Mouse (Mus musculus) embryonic facial prominence, embryonic 10.5 days (tissue): ENCODE measurements around the gene Abi3. TPM values are rescaled to one million over a fixed set of nuclear protein-coding genes. Genes with fewer than 3 reads are reported as not detected.

Experiments used
- DNase-seq: peaks from one replicate; pipeline ENCODE4 v3.0.0-alpha.2; 2017; ENCODE audit warnings: low spot score
- H3K27ac ChIP-seq: fragments of 300-500 bp; sonication (generic); replicated peaks from 2 replicates; pipeline ENCODE4 v1.5.1; 2016; ENCODE audit warnings: mild to moderate bottlenecking
- H3K27me3 ChIP-seq: fragments of 300-500 bp; sonication (generic); replicated peaks from 2 replicates; pipeline ENCODE4 v1.6.1; 2016; ENCODE audit warnings: low read depth, mild to moderate bottlenecking; ENCODE audit not compliant: poor library complexity, severe bottlenecking
- H3K36me3 ChIP-seq: fragments of 300-500 bp; sonication (generic); replicated peaks from 2 replicates; pipeline ENCODE4 v1.6.1; 2016; ENCODE audit warnings: mild to moderate bottlenecking, moderate library complexity
- H3K4me1 ChIP-seq: fragments of 300-500 bp; sonication (generic); 2 replicates; pipeline ENCODE4 v1.6.1; 2016
- H3K4me3 ChIP-seq: fragments of 300-500 bp; sonication (generic); 2 replicates; pipeline ENCODE4 v1.5.1; 2016; ENCODE audit warnings: mild to moderate bottlenecking, moderate library complexity
- H3K9me3 ChIP-seq: fragments of 300-500 bp; sonication (generic); 2 replicates; pipeline ENCODE4 v1.6.1; 2016; ENCODE audit warnings: mild to moderate bottlenecking
- WGBS: fragments of 180-500 bp; shearing (Covaris S2); methylation state at CpG from one replicate; pipeline ENCODE4 v1.1.7; 2016; 5-methylcytosine and 5-hydroxymethylcytosine counted together
- polyA plus RNA-seq: library from polyadenylated mRNA; unstranded; fragments of >200 nt; fragmentation: Nextera tagmentation; extraction: Ambion mirVana; gene quantifications from 2 replicates; pipeline ENCODE4 v1.2.1, GENCODE M21; 2016

Abi3 gene
- polyA plus RNA-seq, 1 experiment from 2014 or later = 3.7 TPM

DNA sequence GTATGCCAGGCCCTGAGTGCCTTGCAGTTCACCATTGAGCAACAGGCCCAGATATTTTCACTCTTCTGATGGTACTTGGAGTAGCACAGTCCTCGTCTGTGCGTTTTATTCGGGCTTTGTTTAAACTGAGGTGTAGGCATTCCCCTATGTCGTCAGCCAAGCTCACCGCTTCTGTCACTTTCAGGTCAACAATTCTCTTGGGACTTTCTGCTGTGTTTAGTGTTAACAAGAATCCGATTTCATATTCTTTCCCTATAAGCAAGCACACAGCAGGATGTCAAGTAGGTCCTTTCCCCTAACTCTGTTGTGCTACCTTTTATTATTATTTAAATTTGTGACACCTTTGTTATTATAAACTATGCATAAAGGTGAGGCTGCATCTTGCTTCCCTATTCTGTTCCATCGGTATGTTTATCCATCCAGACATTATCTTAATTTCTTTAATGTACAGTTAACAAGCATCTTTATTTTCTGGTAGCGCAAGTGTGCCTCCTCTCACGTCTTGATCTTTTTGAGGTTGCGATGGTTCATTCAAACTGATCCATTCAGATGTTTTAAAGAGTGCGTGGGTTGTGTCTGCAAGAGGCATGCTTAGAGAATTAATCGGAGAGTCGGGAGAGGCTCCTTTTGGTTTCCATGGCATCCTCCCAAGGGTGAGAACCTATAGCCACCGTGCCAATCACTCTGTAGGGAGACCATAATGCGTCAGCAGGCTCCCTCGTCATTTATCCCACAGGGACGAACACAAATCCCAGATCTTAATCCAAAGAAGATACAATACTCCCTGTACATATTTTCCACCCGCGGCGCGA, 15.6 kb upstream of the Abi3 start:
- peak overlapping the region; percentile 83 for H3K27ac ChIP-seq

GRCm38 (mm10) chr11:95857306-95857705, 15.0 kb upstream of the Abi3 start:
- Histone ChIP-seq H3K9me3 (no peaks in the 10 kb centered on the region), H3K27ac (no peak overlapping the region), H3K27me3 (no peaks in the 10 kb centered on the region), H3K36me3 (no peaks in the 10 kb centered on the region), H3K4me3 (no peak overlapping the region), H3K4me1 (peaks cover 19% of the 10 kb centered on the region)
- 73% methylated on average over 4 of the region's 4 CpGs for WGBS
- no peak for DNase-seq

More for the DNA sequence above, 15.6 kb upstream of the Abi3 start:
- WGBS = 22% methylated on average over 21 of the region's 21 CpGs
- H3K36me3 ChIP-seq = no peaks in the 10 kb centered on the region
- no peaks in the 10 kb centered on the region for H3K27me3 ChIP-seq
- H3K4me3 ChIP-seq = peak overlapping the region; percentile 72
- DNase-seq = no peak
- peaks cover 19% of the 10 kb centered on the region for H3K4me1 ChIP-seq
- no peaks in the 10 kb centered on the region for H3K9me3 ChIP-seq

- Histone ChIP-seq H3K9me3 (no peaks in the 10 kb centered on the region), H3K27me3 (0 out of 2 replicates have a peak, but pooled peaks cover 5% of the 10 kb centered on the region), H3K36me3 (no peaks in the 10 kb centered on the region), H3K4me1 (peaks cover 9% of the 10 kb centered on the region), H3K4me3 (no peak overlapping the region), H3K27ac (no peak overlapping the region)
- 52% methylated on average over 5 of the region's 5 CpGs for WGBS
- DNase-seq = peak; percentile 32
Measured at GRCm38 (mm10) chr11:95853684-95854083, 11.4 kb upstream of the Abi3 start.

DNA sequence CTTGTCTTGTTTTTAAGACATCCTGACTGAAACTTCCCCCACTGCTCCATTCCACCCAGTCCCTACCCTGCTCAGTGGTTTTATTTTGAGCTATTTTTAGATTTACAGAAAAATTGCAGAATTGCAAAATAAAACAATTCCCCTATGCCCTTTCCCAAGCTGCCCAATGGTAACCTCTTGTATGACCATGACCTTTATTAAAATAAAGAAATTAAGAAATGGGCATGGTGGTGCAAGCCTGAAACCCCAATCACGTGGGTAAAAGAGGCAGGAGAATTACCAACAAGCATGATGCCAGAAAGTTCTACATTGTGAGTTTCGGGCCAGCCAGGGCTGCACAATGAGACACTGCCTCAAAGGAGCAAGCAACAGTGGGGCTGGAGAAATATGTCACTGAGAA, 8.6 kb upstream of the Abi3 start:
- Histone ChIP-seq H3K27me3 (0 out of 2 replicates have a peak, but pooled peaks cover 5% of the 10 kb centered on the region), H3K4me3 (no peak overlapping the region), H3K9me3 (no peaks in the 10 kb centered on the region), H3K36me3 (no peaks in the 10 kb centered on the region), H3K27ac (no peak overlapping the region), H3K4me1 (no peaks in the 10 kb centered on the region)
- 82% methylated on average over 2 of the region's 2 CpGs for WGBS
- DNase-seq = no peak

- H3K4me1 ChIP-seq = peaks cover 22% of the 10 kb centered on the region
- H3K4me3 ChIP-seq = no peak overlapping the region
- DNase-seq = no peak
- H3K27me3 ChIP-seq = peaks cover 37% of the 10 kb centered on the region
- 69% methylated on average over 4 of the region's 4 CpGs for WGBS
- H3K9me3 ChIP-seq = no peaks in the 10 kb centered on the region
- no peaks in the 10 kb centered on the region for H3K36me3 ChIP-seq
- H3K27ac ChIP-seq = no peak overlapping the region
Measured at GRCm38 (mm10) chr11:95844935-95845334, 2.7 kb upstream of the Abi3 start.

DNA sequence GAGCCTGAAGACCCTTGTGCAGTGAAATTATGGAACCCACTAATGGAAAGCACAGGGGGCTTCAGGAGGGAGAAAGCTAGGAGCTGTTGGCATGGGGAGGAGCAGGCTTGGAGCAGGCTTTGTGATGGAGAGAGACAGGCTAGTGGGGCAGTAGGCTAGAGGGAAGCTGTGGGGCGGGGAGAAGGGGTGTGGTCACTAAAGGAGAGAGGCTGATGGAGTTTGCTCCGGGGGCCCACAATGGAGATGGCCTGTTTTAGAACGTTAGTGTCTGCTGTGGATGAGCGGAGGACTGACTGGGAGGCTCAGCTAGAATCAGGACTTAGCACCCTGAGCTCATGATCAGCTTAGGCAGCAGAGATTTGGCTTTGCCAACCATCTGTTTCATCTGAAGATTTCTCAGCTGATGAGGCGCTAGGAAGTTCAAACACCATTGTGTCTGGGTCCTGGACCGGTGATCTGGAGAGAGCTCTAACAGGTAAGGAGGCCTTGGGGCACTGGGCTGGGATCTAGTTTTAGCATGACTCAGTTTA, 1.2 kb upstream of the Abi3 start:
- Histone ChIP-seq H3K4me1 (peaks cover 29% of the 10 kb centered on the region), H3K36me3 (no peaks in the 10 kb centered on the region), H3K4me3 (no peak overlapping the region), H3K9me3 (no peaks in the 10 kb centered on the region), H3K27me3 (peaks cover 39% of the 10 kb centered on the region), H3K27ac (no peak overlapping the region)
- DNase-seq = no peak
- WGBS = 68% methylated on average over 6 of the region's 6 CpGs

- H3K4me3 ChIP-seq = 0 out of 2 replicates have a peak overlapping the region, but pooled peaks have one; percentile 39
- WGBS = 78% methylated on average over 5 of the region's 5 CpGs
- peak overlapping the region; percentile 71; the same call in 1 of the 2 replicates for H3K27ac ChIP-seq
- no peak for DNase-seq
- H3K4me1 ChIP-seq = peaks cover 29% of the 10 kb centered on the region
- no peaks in the 10 kb centered on the region for H3K9me3 ChIP-seq
- H3K27me3 ChIP-seq = peaks cover 44% of the 10 kb centered on the region
- no peaks in the 10 kb centered on the region for H3K36me3 ChIP-seq
Measured at GRCm38 (mm10) chr11:95842953-95843352, 677 bp upstream of the Abi3 start.

- H3K27me3 ChIP-seq = peaks cover 59% of the 10 kb centered on the region
- DNase-seq = no peak
Measured at GRCm38 (mm10) chr11:95841498-95841830, 812 bp downstream of the Abi3 start.

GRCm38 (mm10) chr11:95840694-95841497, 1.4 kb downstream of the Abi3 start:
- WGBS = 73% methylated on average over 5 of the region's 5 CpGs
- Histone ChIP-seq H3K4me3 (peak overlapping the region; percentile 39), H3K36me3 (no peaks in the 10 kb centered on the region), H3K27me3 (peaks cover 65% of the 10 kb centered on the region), H3K27ac (peak overlapping the region; percentile 71; the same call in 1 of the 2 replicates), H3K4me1 (peaks cover 32% of the 10 kb centered on the region), H3K9me3 (no peaks in the 10 kb centered on the region)
- DNase-seq = no peak

More at GRCm38 (mm10) chr11:95841498-95841830, 812 bp downstream of the Abi3 start:
- 62% methylated on average over 10 of the region's 10 CpGs for WGBS
- no peaks in the 10 kb centered on the region for H3K36me3 ChIP-seq
- H3K4me1 ChIP-seq = peaks cover 29% of the 10 kb centered on the region
- peak overlapping the region; percentile 39 for H3K4me3 ChIP-seq
- H3K27ac ChIP-seq = peak overlapping the region; percentile 71
- H3K9me3 ChIP-seq = no peaks in the 10 kb centered on the region

DNA sequence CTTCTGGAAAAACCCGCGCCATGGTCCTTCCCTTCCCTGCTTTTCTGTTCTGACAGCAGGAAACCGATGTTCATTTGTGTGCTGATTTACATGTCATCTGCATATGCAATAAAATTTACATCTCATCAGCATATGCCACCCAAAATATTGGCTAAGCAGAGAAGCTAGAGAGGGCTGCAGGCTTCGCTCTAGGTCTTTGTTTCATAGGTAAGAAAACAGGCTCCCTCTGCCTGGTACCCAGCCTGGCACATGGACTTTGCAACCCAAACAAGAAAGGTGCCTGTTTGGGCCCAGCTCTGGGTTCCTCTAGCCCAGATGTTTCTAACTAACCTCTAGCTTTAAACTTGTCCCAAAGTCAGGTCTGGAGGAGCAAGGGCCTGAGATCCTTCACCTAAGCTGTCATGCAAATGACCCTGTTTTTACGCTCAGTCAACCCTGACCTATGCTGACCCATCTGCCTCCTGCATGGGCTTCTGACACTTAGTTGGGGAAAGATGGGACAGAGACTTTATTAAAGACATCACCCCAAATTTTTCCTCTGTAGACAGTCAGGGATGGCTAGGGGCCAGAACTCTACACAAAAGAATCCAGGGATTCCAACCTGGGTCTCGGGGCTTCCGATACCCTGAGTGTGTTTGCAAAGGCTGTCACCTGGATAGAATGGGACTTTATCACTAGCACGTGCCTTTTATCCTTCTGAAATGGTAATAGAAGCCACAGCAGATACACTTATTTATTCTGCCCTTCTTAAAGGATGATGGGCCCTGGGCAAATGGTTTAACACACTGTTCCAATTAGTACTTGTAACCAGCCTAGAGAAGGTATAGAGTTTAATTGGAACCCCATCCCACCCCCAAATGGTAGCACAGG, 3.0 kb downstream of the Abi3 start:
- peaks cover 82% of the 10 kb centered on the region for H3K27me3 ChIP-seq
- DNase-seq = no peak
- H3K36me3 ChIP-seq = no peaks in the 10 kb centered on the region
- H3K4me3 ChIP-seq = no peak overlapping the region
- 75% methylated on average over 8 of the region's 8 CpGs for WGBS
- H3K9me3 ChIP-seq = no peaks in the 10 kb centered on the region
- peaks cover 48% of the 10 kb centered on the region for H3K4me1 ChIP-seq
- no peak overlapping the region for H3K27ac ChIP-seq

DNA sequence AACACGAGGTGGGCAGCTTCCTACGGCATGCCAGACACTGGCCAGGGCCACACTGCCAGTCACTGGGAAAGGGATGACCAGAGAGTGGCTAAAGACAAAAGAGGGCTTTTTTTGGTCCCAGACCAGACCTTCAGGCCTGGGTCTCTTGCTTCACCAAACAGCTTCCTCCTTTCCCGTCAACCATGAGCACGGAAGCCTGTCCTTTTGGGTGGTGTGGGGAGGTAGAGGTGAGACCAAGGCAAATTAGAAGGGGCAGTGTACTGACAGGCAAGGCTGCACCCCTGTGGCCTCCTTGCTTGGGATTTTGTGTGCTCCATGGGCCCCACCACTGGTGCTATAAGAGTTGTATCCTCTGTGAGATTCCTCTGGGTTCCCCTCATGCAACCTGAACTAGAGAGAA, 3.7 kb downstream of the Abi3 start:
- Histone ChIP-seq H3K27me3 (peaks cover 87% of the 10 kb centered on the region), H3K9me3 (no peaks in the 10 kb centered on the region), H3K27ac (no peak overlapping the region), H3K36me3 (no peaks in the 10 kb centered on the region), H3K4me3 (no peak overlapping the region), H3K4me1 (peaks cover 55% of the 10 kb centered on the region)
- 83% methylated on average over 4 of the region's 4 CpGs for WGBS
- DNase-seq = no peak

GRCm38 (mm10) chr11:95837059-95837458, 5.2 kb downstream of the Abi3 start, which contains the start of gene Gngt2:
TSS of gene Gngt2 (plus strand) at chr11:95837216.
- H3K4me1 ChIP-seq = peaks cover 54% of the 10 kb centered on the region
- 84% methylated on average over 10 of the region's 10 CpGs for WGBS
- no peak for DNase-seq
- no peak within 1 kb of the TSS for H3K4me3 ChIP-seq
- no peaks in the 10 kb centered on the region for H3K9me3 ChIP-seq
- no peak within 1 kb of the TSS for H3K27ac ChIP-seq
- H3K27me3 ChIP-seq = peaks cover 87% of the 10 kb centered on the region
- no peaks in the 10 kb centered on the region for H3K36me3 ChIP-seq
